In genomic region chr1:60860955-60861354, GRCm38 (mm10) we compare ENCODE assay signal across 9 mouse cellular contexts. TPM values are rescaled to one million over a fixed set of nuclear protein-coding genes. Genes with fewer than 3 reads are reported as not detected.
DNase-seq lines count a peak whose midpoint lies in the region; ATAC-seq lines count a peak whose summit lies in the region.
"Had no signal": no experiment of that assay in that cellular context is flagged by ENCODE, and none has a peak within 500 bp of the region (broad histone marks: within the 10 kb centered on the region; RNA-seq: fewer than 3 reads in every experiment).

No protein-coding gene starts in this region.

- H3K4me2 ChIP-seq in neural tube, embryonic 11.5 days (ENCODE audit: low read depth) = 0 out of 2 replicates have a peak overlapping the region, but pooled peaks have one; percentile 2
- H3K4me2 ChIP-seq in hindbrain, embryonic 16.5 days (ENCODE audit: low read length) = peak overlapping the region; percentile 65
- H3K4me2 ChIP-seq in stomach, embryonic 15.5 days = peak overlapping the region; percentile 20; the same call in 1 of the 2 replicates

- H3K4me1 ChIP-seq in neural tube, embryonic 11.5 days (ENCODE audit: control insufficient read depth, insufficient read depth, low read length) = 0 out of 2 replicates have a peak, but pooled peaks cover 3% of the 10 kb centered on the region
- peaks cover 9% of the 10 kb centered on the region for H3K4me1 ChIP-seq in hindbrain, embryonic 16.5 days (ENCODE audit: control insufficient read depth, insufficient read depth, low read depth, low read length)
- H3K4me1 ChIP-seq in stomach, embryonic 15.5 days = 0 out of 2 replicates have a peak, but pooled peaks cover 2% of the 10 kb centered on the region

- no peaks in the 10 kb centered on the region for H3K9me3 ChIP-seq in neural tube, embryonic 11.5 days (ENCODE audit: control insufficient read depth, low read length)
- no peaks in the 10 kb centered on the region for H3K9me3 ChIP-seq in hindbrain, embryonic 16.5 days (ENCODE audit: control insufficient read depth, low read length)
- H3K9me3 ChIP-seq in stomach, embryonic 15.5 days = no peaks in the 10 kb centered on the region

- no peaks in the 10 kb centered on the region for H3K36me3 ChIP-seq in neural tube, embryonic 11.5 days (ENCODE audit: control insufficient read depth, insufficient read depth, low read length)
- H3K36me3 ChIP-seq in hindbrain, embryonic 16.5 days (ENCODE audit: control insufficient read depth, insufficient read depth, low read length) = no peaks in the 10 kb centered on the region
- H3K36me3 ChIP-seq in stomach, embryonic 15.5 days = no peaks in the 10 kb centered on the region

- H3K27me3 ChIP-seq in neural tube, embryonic 11.5 days (ENCODE audit: control insufficient read depth, insufficient read depth, low read length) = no peaks in the 10 kb centered on the region
- H3K27me3 ChIP-seq in hindbrain, embryonic 16.5 days (replicated peaks; ENCODE audit: control insufficient read depth, insufficient read depth, low read length) = no peaks in the 10 kb centered on the region
- H3K27me3 ChIP-seq in stomach, embryonic 15.5 days (replicated peaks) = no peaks in the 10 kb centered on the region

- intact Hi-C loops in heart, postnatal 25 days (cut with DNase I) = loop anchor here (2.0 to 10.0 kb wide), 3 partner anchors 120 to 456 kb away; partner anchors contain the start of genes Abi2 and Raph1

- no peak overlapping the region for H3K9ac ChIP-seq in neural tube, embryonic 11.5 days (ENCODE audit: low read length)
- H3K9ac ChIP-seq in hindbrain, embryonic 16.5 days (ENCODE audit: low read depth, low read length) = peak overlapping the region; percentile 68
- H3K9ac ChIP-seq in stomach, embryonic 15.5 days = no peak overlapping the region

- 65% methylated on average over 5 of the region's 5 CpGs for WGBS in neural tube, embryonic 11.5 days
- WGBS in hindbrain, embryonic 16.5 days = 12% methylated on average over 5 of the region's 5 CpGs
- whole genome bisulfite sequencing in stomach, embryonic 15.5 days = 36% methylated on average over 5 of the region's 5 CpGs

- H3K4me3 ChIP-seq in neural tube, embryonic 11.5 days (ENCODE audit: low read depth, low read length) = no peak overlapping the region
- H3K4me3 ChIP-seq in hindbrain, embryonic 16.5 days (ENCODE audit: low read length) = peak overlapping the region; percentile 34
- no peak overlapping the region for H3K4me3 ChIP-seq in stomach, embryonic 15.5 days (replicated peaks)

- DNase-seq in heart, adult 11 months = peak; percentile 97
- no peak for DNase-seq in heart, postnatal 25 days (ENCODE audit: low spot score)
- DNase-seq in neural tube, embryonic 11.5 days (ENCODE audit: low spot score) = no peak
- no peak for DNase-seq in neural tube, embryonic 10.5 days (ENCODE audit: extremely low spot score, low spot score)
- DNase-seq in adrenal gland, adult 2 months = no peak
- DNase-seq in cerebellum, adult 11-12 months = no peak

- no peak for ATAC-seq in neural tube, embryonic 11.5 days (ENCODE audit: insufficient read depth, low FRiP score, low TSS enrichment)
- peak; percentile 74 for ATAC-seq in hindbrain, embryonic 16.5 days
- no peak for ATAC-seq in stomach, embryonic 15.5 days (ENCODE audit: insufficient read depth, low FRiP score, low read depth)

- H3K27ac ChIP-seq in neural tube, embryonic 11.5 days (ENCODE audit: low read depth, low read length) = 0 out of 2 replicates have a peak overlapping the region, but pooled peaks have one; percentile 21
- H3K27ac ChIP-seq in hindbrain, embryonic 16.5 days (ENCODE audit: low read depth, low read length) = peak overlapping the region; percentile 86
- no peak overlapping the region for H3K27ac ChIP-seq in stomach, embryonic 15.5 days

RNA-seq across cellular contexts. Expression of gene Ctla4, which starts 25.8 kb away (rescaled TPM):
- total RNA-seq in heart, postnatal 25 days (2021) = under 1 TPM; 0.75 to 0.96 TPM
- not detected in 2 replicates for polyA plus RNA-seq in neural tube, embryonic 11.5 days (2014; fragmentation: Nextera tagmentation; extraction: Ambion mirVana)
- polyA plus RNA-seq in hindbrain, embryonic 16.5 days (2015; fragmentation: Nextera tagmentation; extraction: Ambion mirVana) = not detected in 2 replicates
- not detected in 2 replicates for polyA plus RNA-seq in stomach, embryonic 15.5 days (2015; fragmentation: Nextera tagmentation; extraction: Ambion mirVana)
- total RNA-seq in adrenal gland, adult 2 months (2021) = not detected
- 0.04 TPM in 1 of 2 replicates, not detected in the other for polyA plus RNA-seq in adrenal gland, adult 2 months (2012; rRNA removed)
- total RNA-seq: layer of hippocampus, postnatal 25 days had no signal

Comparison
In these comparisons a context has a peak if more than half of its experiments do, and no peak if none do; other contexts are left out.
1. H3K4me2 ChIP-seq: peak in every context shown above with its lines; median percentile 65 in hindbrain, embryonic 16.5 days; 20 in stomach, embryonic 15.5 days; 2 in neural tube, embryonic 11.5 days.